Mouse (Mus musculus): Measurements from ENCODE around the gene Gm11487. TPM values are rescaled to one million over a fixed set of nuclear protein-coding genes. Genes with fewer than 3 reads are reported as not detected.
"Not testable (repeated sequence)": the region's sequence is repeated elsewhere in the genome, so short reads cannot be mapped to it uniquely, and the experiment has no call there.

Gm11487 gene
- polyA plus RNA-seq (2015; fragmentation: Nextera tagmentation; extraction: Ambion mirVana): not detected in 2 replicates

DNA sequence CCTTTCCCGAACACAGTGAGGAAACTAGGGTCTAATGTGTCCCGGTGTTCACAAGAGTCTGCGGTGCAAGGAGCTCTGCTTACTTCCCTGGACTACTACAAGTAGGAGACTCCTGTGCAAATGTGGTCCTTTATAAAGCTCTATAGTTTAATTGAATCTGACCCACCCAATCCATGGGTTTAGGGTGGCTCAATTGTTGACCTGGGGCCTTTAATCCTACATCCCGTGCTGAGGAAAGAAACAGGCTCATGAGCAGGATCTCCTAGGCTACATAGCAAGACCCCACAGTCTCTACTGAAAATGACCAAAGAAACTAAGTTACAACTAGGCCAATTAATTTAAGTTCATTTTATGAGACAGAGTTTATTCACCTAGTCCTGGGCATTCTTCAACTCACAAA lies at the start of gene Gm11487:
TSS of gene Gm11487 (minus strand) at position 101 of the 400 bp plus-strand sequence.
- not testable (repeated sequence) for H3K27ac ChIP-seq; H3K36me3 ChIP-seq; H3K4me1 ChIP-seq (replicated peaks); H3K4me3 ChIP-seq (replicated peaks); H3K9me3 ChIP-seq; H3K4me2 ChIP-seq (replicated peaks); ATAC-seq; H3K9ac ChIP-seq; H3K27me3 ChIP-seq (replicated peaks)
- 93% methylated on average over 4 of the region's 4 CpGs for WGBS

DNA sequence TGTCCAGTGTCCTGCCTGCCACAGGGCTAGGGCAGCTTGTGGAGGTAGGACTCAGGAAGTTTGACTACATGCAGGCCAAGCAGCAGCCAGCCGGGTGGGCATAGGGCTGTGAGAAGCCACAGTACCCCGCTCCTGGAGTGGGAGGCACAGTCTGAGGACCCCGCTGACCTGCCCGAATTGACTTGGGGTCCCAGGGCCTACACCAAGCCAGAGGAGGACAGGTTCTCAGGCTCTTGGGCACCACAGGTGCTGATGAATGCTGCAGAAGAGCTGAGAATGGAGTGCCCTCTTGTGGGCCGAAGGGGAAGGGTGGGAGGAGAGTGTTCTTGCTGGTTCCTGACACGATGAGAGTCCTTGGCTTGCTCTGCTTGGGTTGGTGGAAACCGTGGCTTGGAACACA lies 39.8 kb upstream of the Gm11487 start:
- no peak overlapping the region for H3K4me3 ChIP-seq (replicated peaks)
- no peaks in the 10 kb centered on the region for H3K36me3 ChIP-seq
- H3K27me3 ChIP-seq (replicated peaks): no peaks in the 10 kb centered on the region
- no peak overlapping the region for H3K27ac ChIP-seq
- WGBS: 65% methylated on average over 7 of the region's 7 CpGs
- H3K9ac ChIP-seq: no peak overlapping the region
- H3K4me2 ChIP-seq (replicated peaks): no peak overlapping the region
- no peaks in the 10 kb centered on the region for H3K9me3 ChIP-seq
- no peaks in the 10 kb centered on the region for H3K4me1 ChIP-seq (replicated peaks)
- 0 out of 2 replicates have a peak, but pooled peaks have one; percentile 36 for ATAC-seq

DNA sequence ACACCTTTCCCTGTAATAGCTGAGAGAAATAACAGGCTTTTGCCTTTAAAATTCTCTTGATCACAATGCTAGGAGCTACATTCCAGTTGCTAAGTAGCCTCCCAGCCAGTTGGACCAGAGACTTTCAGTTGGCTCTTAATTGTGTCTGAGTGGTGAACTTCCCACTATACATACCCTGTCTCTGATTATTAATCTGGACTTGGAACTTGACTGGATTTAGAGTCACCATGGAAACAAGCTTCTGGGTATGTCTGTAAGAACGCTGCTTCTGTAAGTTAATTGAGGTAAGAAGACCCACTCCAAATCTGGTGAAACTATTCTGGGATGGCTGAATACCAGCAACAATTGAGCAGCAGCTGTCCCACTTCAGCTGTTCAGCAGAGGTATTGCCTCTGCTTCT lies 37.7 kb upstream of the Gm11487 start:
- Histone ChIP-seq H3K27ac (no peak overlapping the region), H3K9me3 (no peaks in the 10 kb centered on the region), H3K4me1 (replicated peaks) (no peaks in the 10 kb centered on the region), H3K4me3 (replicated peaks) (no peak overlapping the region), H3K9ac (no peak overlapping the region), H3K27me3 (replicated peaks) (no peaks in the 10 kb centered on the region), H3K36me3 (no peaks in the 10 kb centered on the region), H3K4me2 (replicated peaks) (no peak overlapping the region)
- WGBS: 64% methylated on average over 1 of the region's 1 CpGs
- ATAC-seq: no peak

DNA sequence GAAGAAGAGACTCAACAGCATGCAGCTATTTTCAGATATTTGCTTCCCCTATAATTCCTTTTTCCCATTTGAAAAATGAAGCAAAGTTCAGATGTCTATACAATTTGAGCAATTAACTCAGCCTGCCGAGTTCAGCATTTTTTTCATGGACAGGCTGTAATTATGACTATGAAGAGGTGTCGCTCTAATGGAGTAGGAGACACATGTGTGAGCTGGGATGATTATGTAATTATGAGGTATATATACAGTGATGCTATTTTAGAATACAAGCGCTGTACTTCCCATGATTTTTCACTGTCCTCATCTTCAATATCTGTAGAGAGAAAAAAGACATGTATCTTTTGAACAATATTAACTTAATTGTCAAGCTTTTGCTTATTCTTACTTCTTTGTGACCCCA lies 21.0 kb upstream of the Gm11487 start:
- 83% methylated on average over 3 of the region's 3 CpGs for WGBS

GRCm38 (mm10) chr4:73423049-73423448 lies 18.2 kb upstream of the Gm11487 start:
- 92% methylated on average over 12 of the region's 12 CpGs for WGBS
- no peak overlapping the region for H3K9ac ChIP-seq
- no peaks in the 10 kb centered on the region for H3K27me3 ChIP-seq (replicated peaks)
- no peak overlapping the region for H3K27ac ChIP-seq
- H3K4me2 ChIP-seq (replicated peaks): no peak overlapping the region
- H3K36me3 ChIP-seq: no peaks in the 10 kb centered on the region
- ATAC-seq: no peak
- no peaks in the 10 kb centered on the region for H3K9me3 ChIP-seq
- no peak overlapping the region for H3K4me3 ChIP-seq (replicated peaks)
- no peaks in the 10 kb centered on the region for H3K4me1 ChIP-seq (replicated peaks)

More for the DNA sequence above, 21.0 kb upstream of the Gm11487 start:
- Histone ChIP-seq H3K27me3 (replicated peaks) (no peaks in the 10 kb centered on the region), H3K4me3 (replicated peaks) (no peak overlapping the region), H3K27ac (no peak overlapping the region), H3K9me3 (no peaks in the 10 kb centered on the region), H3K4me1 (replicated peaks) (no peaks in the 10 kb centered on the region), H3K9ac (no peak overlapping the region), H3K4me2 (replicated peaks) (no peak overlapping the region), H3K36me3 (no peaks in the 10 kb centered on the region)
- no peak for ATAC-seq

GRCm38 (mm10) chr4:73366534-73366933 lies 38.3 kb downstream of the Gm11487 start:
- Histone ChIP-seq H3K4me2 (replicated peaks) (no peak overlapping the region), H3K27ac (no peak overlapping the region), H3K4me3 (replicated peaks) (no peak overlapping the region), H3K4me1 (replicated peaks) (no peaks in the 10 kb centered on the region), H3K9me3 (no peaks in the 10 kb centered on the region), H3K9ac (no peak overlapping the region), H3K36me3 (no peaks in the 10 kb centered on the region), H3K27me3 (replicated peaks) (no peaks in the 10 kb centered on the region)
- ATAC-seq: no peak
- 50% methylated on average over 3 of the region's 3 CpGs for WGBS

Other genes with a start within 250 kb of the Gm11487 start
- gene Gm11238, start 202.8 kb upstream of the Gm11487 start, polyA plus RNA-seq (2015; fragmentation: Nextera tagmentation; extraction: Ambion mirVana): not detected in 2 replicates
- gene Gm11237, start 217.9 kb upstream of the Gm11487 start, polyA plus RNA-seq (2015; fragmentation: Nextera tagmentation; extraction: Ambion mirVana): not detected in 2 replicates
- not detected in 2 replicates for gene Gm11236, start 233.0 kb upstream of the Gm11487 start, polyA plus RNA-seq (2015; fragmentation: Nextera tagmentation; extraction: Ambion mirVana)

Data from intestine, embryonic 15.5 days (tissue).